Comparison of ENCODE assay signal across 9 mouse cellular contexts in genomic region chr8:57939856-57940420, GRCm38 (mm10).
DNase-seq lines count a peak whose midpoint lies in the region; ATAC-seq and TF ChIP-seq lines count a peak whose summit lies in the region.
"Had no signal": no experiment of that assay in that cellular context is flagged by ENCODE, and none has a peak within 500 bp of the region (broad histone marks: within the 10 kb centered on the region; RNA-seq: fewer than 3 reads in every experiment).

No protein-coding gene starts in this region.

- H3K36me3 ChIP-seq in heart, embryonic 16.5 days (ENCODE audit: control insufficient read depth, insufficient read depth) = no peaks in the 10 kb centered on the region
- no peaks in the 10 kb centered on the region for H3K36me3 ChIP-seq in limb, embryonic 12.5 days
- H3K36me3 ChIP-seq in limb, embryonic 10.5 days = no peaks in the 10 kb centered on the region
- H3K36me3 ChIP-seq in intestine, embryonic 16.5 days (ENCODE audit: control insufficient read depth, insufficient read depth, low read length) = no peaks in the 10 kb centered on the region
- H3K36me3 ChIP-seq in myocyte (ENCODE audit: control insufficient read depth, insufficient read depth) = no peaks in the 10 kb centered on the region
- H3K36me3 ChIP-seq: hindbrain, embryonic 10.5 days had no signal

- H3K9me3 ChIP-seq in heart, embryonic 16.5 days (replicated peaks; ENCODE audit: control insufficient read depth, low read length) = no peaks in the 10 kb centered on the region
- no peaks in the 10 kb centered on the region for H3K9me3 ChIP-seq in limb, embryonic 12.5 days
- H3K9me3 ChIP-seq in limb, embryonic 10.5 days (replicated peaks) = no peaks in the 10 kb centered on the region
- no peaks in the 10 kb centered on the region for H3K9me3 ChIP-seq in intestine, embryonic 16.5 days (ENCODE audit: control insufficient read depth, low read length)
- H3K9me3 ChIP-seq: hindbrain, embryonic 10.5 days had no signal

- no peak overlapping the region for H3K9ac ChIP-seq in heart, embryonic 16.5 days (ENCODE audit: low read length)
- H3K9ac ChIP-seq in limb, embryonic 12.5 days (replicated peaks) = no peak overlapping the region
- H3K9ac ChIP-seq in intestine, embryonic 16.5 days (ENCODE audit: low read depth, low read length) = no peak overlapping the region

- no peaks in the 10 kb centered on the region; the same call in 1 of the 2 replicates for H3K27me3 ChIP-seq in heart, embryonic 16.5 days (ENCODE audit: control insufficient read depth, insufficient read depth, low read length)
- H3K27me3 ChIP-seq in limb, embryonic 12.5 days = 0 out of 2 replicates have a peak, but pooled peaks cover 5% of the 10 kb centered on the region
- H3K27me3 ChIP-seq in limb, embryonic 10.5 days (ENCODE audit: low read depth, poor library complexity, severe bottlenecking) = 0 out of 2 replicates have a peak, but pooled peaks cover 2% of the 10 kb centered on the region
- H3K27me3 ChIP-seq in intestine, embryonic 16.5 days (replicated peaks; ENCODE audit: control insufficient read depth, insufficient read depth, low read length) = no peaks in the 10 kb centered on the region
- no peaks in the 10 kb centered on the region for H3K27me3 ChIP-seq in myocyte (ENCODE audit: control insufficient read depth, insufficient read depth, insufficient read length)

- no peak overlapping the region for H3K27ac ChIP-seq in heart, embryonic 16.5 days (ENCODE audit: low read length)
- no peak overlapping the region for H3K27ac ChIP-seq in limb, embryonic 12.5 days
- H3K27ac ChIP-seq in limb, embryonic 10.5 days = no peak overlapping the region
- no peak overlapping the region for H3K27ac ChIP-seq in intestine, embryonic 16.5 days (ENCODE audit: low read length)
- H3K27ac ChIP-seq: hindbrain, embryonic 10.5 days had no signal

- H3K79me2 ChIP-seq in myocyte (ENCODE audit: control insufficient read depth, insufficient read depth) = no peaks in the 10 kb centered on the region

- H3K4me1 ChIP-seq in heart, embryonic 16.5 days (ENCODE audit: control insufficient read depth, insufficient read depth, low read length) = no peaks in the 10 kb centered on the region; the same call in 1 of the 2 replicates
- no peaks in the 10 kb centered on the region for H3K4me1 ChIP-seq in limb, embryonic 12.5 days (replicated peaks)
- no peaks in the 10 kb centered on the region for H3K4me1 ChIP-seq in limb, embryonic 10.5 days
- H3K4me1 ChIP-seq in intestine, embryonic 16.5 days (ENCODE audit: control insufficient read depth, insufficient read depth, low read length) = no peaks in the 10 kb centered on the region
- H3K4me1 ChIP-seq: hindbrain, embryonic 10.5 days had no signal

- H3K4me2 ChIP-seq in heart, embryonic 16.5 days (ENCODE audit: low read depth, low read length) = peak overlapping the region; percentile 39
- H3K4me2 ChIP-seq in limb, embryonic 12.5 days = peak overlapping the region; percentile 18; the same call in 1 of the 2 replicates
- H3K4me2 ChIP-seq in intestine, embryonic 16.5 days (ENCODE audit: low read depth, low read length) = peak overlapping the region; percentile 34; the same call in 1 of the 2 replicates
- H3K4me2 ChIP-seq in myocyte (ENCODE audit: low read depth) = peak overlapping the region; percentile 63

- WGBS in heart, embryonic 16.5 days = 58% methylated on average over 5 of the region's 5 CpGs
- 65% methylated on average over 5 of the region's 5 CpGs for WGBS in limb, embryonic 12.5 days
- 74% methylated on average over 5 of the region's 5 CpGs for WGBS in limb, embryonic 10.5 days
- WGBS in intestine, embryonic 16.5 days = 60% methylated on average over 5 of the region's 5 CpGs

- no peak for ATAC-seq in heart, embryonic 16.5 days (replicated peaks; ENCODE audit: extremely low read depth, insufficient read depth, low FRiP score)
- no peak for ATAC-seq in limb, embryonic 12.5 days (ENCODE audit: insufficient number of reproducible peaks, insufficient read depth, low FRiP score, low TSS enrichment, low read depth)
- peak; percentile 56; the same call in 1 of the 2 replicates for ATAC-seq in intestine, embryonic 16.5 days

- H3K4me3 ChIP-seq in heart, embryonic 16.5 days (ENCODE audit: low read length) = 0 out of 2 replicates have a peak overlapping the region, but pooled peaks have one; percentile 7
- H3K4me3 ChIP-seq in limb, embryonic 12.5 days (replicated peaks) = no peak overlapping the region
- H3K4me3 ChIP-seq in limb, embryonic 10.5 days = no peak overlapping the region
- H3K4me3 ChIP-seq in intestine, embryonic 16.5 days (ENCODE audit: low read length) = no peak overlapping the region
- no peak overlapping the region for H3K4me3 ChIP-seq in myocyte
- H3K4me3 ChIP-seq: hindbrain, embryonic 10.5 days had no signal

- no peak for TF ChIP-seq POLR2A in myocyte (IDR thresholded peaks at IDR 0.05; ENCODE audit: insufficient read length, low read depth)

- no peak for DNase-seq in heart, postnatal 4 days
- no peak for DNase-seq in limb, embryonic 10.5 days (ENCODE audit: low spot score)
- DNase-seq in thymus, adult 18-20 months = no peak
- DNase-seq in thymus, postnatal 14 days = no peak

- H3ac ChIP-seq in myocyte (ENCODE audit: control insufficient read depth, insufficient read length) = no peak overlapping the region

TF ChIP-seq in myocyte, 11 proteins besides CTCF, POLR2A, EP300 and RAD21:
- TF ChIP-seq TCF12 (IDR thresholded peaks at IDR 0.05; ENCODE audit: insufficient read depth, poor library complexity, severe bottlenecking) = no peak
- TF ChIP-seq TCF3 (IDR thresholded peaks at IDR 0.05; ENCODE audit: insufficient read length, low read depth) = no peak
- TF ChIP-seq SRF (IDR thresholded peaks at IDR 0.05; ENCODE audit: control insufficient read depth, insufficient read length, low read depth) = no peak
- TF ChIP-seq POLR2AphosphoS2 (IDR thresholded peaks at IDR 0.05; ENCODE audit: insufficient read length, low read depth) = no peak
- no peak for TF ChIP-seq REST (IDR thresholded peaks at IDR 0.05; ENCODE audit: insufficient read depth, insufficient read length)
- no peak for TF ChIP-seq E2F4 (IDR thresholded peaks at IDR 0.05; ENCODE audit: insufficient read depth)
- no peak for TF ChIP-seq USF1 (IDR thresholded peaks at IDR 0.05; ENCODE audit: low read depth)
- TF ChIP-seq MYOG (IDR thresholded peaks at IDR 0.05; ENCODE audit: control insufficient read depth in 1 of 3, insufficient read depth in 1 of 3, insufficient read length in 2 of 3, low read depth in 2 of 3) = no peak
- TF ChIP-seq MAX (IDR thresholded peaks at IDR 0.05; ENCODE audit: low read depth) = no peak
- TF ChIP-seq MYOD1 (IDR thresholded peaks at IDR 0.05; ENCODE audit: control insufficient read depth in 1 of 3, insufficient read length in 2 of 3, low read depth in 2 of 3) = no peak
- TF ChIP-seq CEBPB (IDR thresholded peaks at IDR 0.05; ENCODE audit: insufficient read depth, poor library complexity, severe bottlenecking) = no peak
